Mouse (Mus musculus) gastrocnemius, postnatal 10 days (tissue): Measurements from ENCODE around the gene Nudt22. TPM values are rescaled to one million over a fixed set of nuclear protein-coding genes. Genes with fewer than 3 reads are reported as not detected.

Experiments used
- DNase-seq: peaks from one replicate; pipeline ENCODE4 v3.0.0; 2021; ENCODE audit warnings: mixed read lengths
- total RNA-seq, 2 experiments: library from RNA; stranded (reverse); gene quantifications; 2 replicates each; pipeline ENCODE4 v1.2.3; 2021

The Nudt22 gene
- total RNA-seq, 2 experiments from 2014 or later, result 16.6 to 21.4 TPM

- no peak for DNase-seq
Measured at GRCm38 (mm10) chr19:6949951-6950350, 46.0 kb downstream of the Nudt22 start.

DNA sequence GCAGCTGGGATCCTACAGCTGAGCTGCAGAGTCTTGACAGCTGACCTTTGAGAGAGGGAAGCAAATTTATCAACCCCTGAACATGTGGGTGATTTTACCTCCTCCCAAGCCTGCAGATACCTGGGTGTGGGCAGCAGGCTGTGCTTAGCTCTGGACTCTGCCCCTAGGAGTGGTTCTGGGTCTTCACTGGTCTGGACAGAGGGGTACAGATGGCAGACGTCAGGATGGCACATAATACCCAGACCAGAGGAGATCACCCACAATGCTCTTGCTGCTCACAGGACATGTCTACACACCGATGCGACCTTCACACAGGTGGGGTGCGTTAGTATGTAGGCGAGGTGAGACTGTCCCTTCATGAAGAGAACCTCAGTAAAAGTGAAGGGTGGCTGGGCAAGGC, 46.4 kb downstream of the Nudt22 start:
- no peak for DNase-seq

- DNase-seq, result no peak
Measured at GRCm38 (mm10) chr19:6948186-6948585, 47.7 kb downstream of the Nudt22 start.

DNA sequence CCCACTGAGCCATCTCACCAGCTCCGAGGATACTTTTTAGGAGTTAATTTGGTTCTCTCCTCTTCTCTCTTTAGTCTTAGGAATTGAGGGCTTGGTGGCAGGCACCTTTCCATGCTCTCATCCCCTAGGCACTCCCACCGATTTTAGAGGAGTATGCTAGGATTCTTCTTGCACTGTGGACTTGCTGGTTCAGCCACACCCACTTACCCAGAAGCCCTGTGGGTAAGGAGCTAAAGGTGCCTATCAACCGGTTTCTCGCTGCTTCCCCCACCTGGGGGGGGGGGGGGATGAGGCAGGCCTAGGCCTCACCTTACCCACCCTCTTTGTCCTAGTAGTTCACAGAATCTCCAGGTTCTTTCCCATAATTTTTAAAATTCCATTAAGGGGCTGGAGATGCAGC, 48.2 kb downstream of the Nudt22 start:
- DNase-seq, result no peak

- DNase-seq, result no peak
Measured at GRCm38 (mm10) chr19:6943709-6944108, 52.2 kb downstream of the Nudt22 start.

Other genes starting within 250 kb of the Nudt22 start
- 10 to 100 TPM; 12.1 to 12.2 TPM for gene Rps6ka4, start 155.5 kb downstream of the Nudt22 start, total RNA-seq
- 1 to 10 TPM in 1 of 2 experiments, under 1 TPM in 1; 0.97 to 1.5 TPM for gene Ccdc88b, start 137.9 kb downstream of the Nudt22 start, total RNA-seq
- 10 to 100 TPM; 45.2 to 48.1 TPM for gene Trmt112, start 86.4 kb downstream of the Nudt22 start, total RNA-seq
- 100 to 1,000 TPM; 150 to 152 TPM for gene Prdx5, start 86.0 kb downstream of the Nudt22 start, total RNA-seq
- gene Esrra, start 74.3 kb downstream of the Nudt22 start, total RNA-seq, result 10 to 100 TPM; 45.8 to 45.9 TPM
- not detected for gene Catsperz, start 70.7 kb downstream of the Nudt22 start, total RNA-seq
- not detected for gene Kcnk4, start 61.6 kb downstream of the Nudt22 start, total RNA-seq
- gene Bad, start 54.3 kb downstream of the Nudt22 start, total RNA-seq, result 10 to 100 TPM; 16.0 to 21.4 TPM
- 1 to 10 TPM; 8.9 to 10.0 TPM for gene Gpr137, start 53.6 kb downstream of the Nudt22 start, total RNA-seq
- 100 to 1,000 TPM; 261 to 293 TPM for gene Ppp1r14b, start 21.1 kb downstream of the Nudt22 start, total RNA-seq
- 10 to 100 TPM; 12.1 to 17.3 TPM for gene Plcb3, start 19.6 kb downstream of the Nudt22 start, total RNA-seq
- 10 to 100 TPM; 16.6 to 23.3 TPM for gene Fkbp2, start 15.6 kb downstream of the Nudt22 start, total RNA-seq
- 10 to 100 TPM; 73.4 to 94.4 TPM for gene Vegfb, start 8.5 kb downstream of the Nudt22 start, total RNA-seq
- gene Dnajc4, start 3.5 kb downstream of the Nudt22 start, total RNA-seq, result 10 to 100 TPM; 32.5 to 33.9 TPM
- 10 to 100 TPM; 19.1 to 20.8 TPM for gene Trpt1, start within 50 bp of the Nudt22 start, total RNA-seq
- gene Fermt3, start 23.4 kb upstream of the Nudt22 start, total RNA-seq, result 1 to 10 TPM; 1.7 to 4.9 TPM
- gene Stip1, start 43.9 kb upstream of the Nudt22 start, total RNA-seq, result 100 to 1,000 TPM in 1 of 2 experiments, 10 to 100 TPM in 1; 98.2 to 100 TPM
- 100 to 1,000 TPM; 201 to 216 TPM for gene Macrod1, start 60.7 kb upstream of the Nudt22 start, total RNA-seq
- gene Flrt1, start 109.6 kb upstream of the Nudt22 start, total RNA-seq, result under 1 TPM; 0.61 to 0.99 TPM
- 10 to 100 TPM; 63.2 to 67.3 TPM for gene Otub1, start 210.2 kb upstream of the Nudt22 start, total RNA-seq
- 100 to 1,000 TPM; 275 to 315 TPM for gene Cox8a, start 221.5 kb upstream of the Nudt22 start, total RNA-seq
- gene Naa40, start 245.1 kb upstream of the Nudt22 start, total RNA-seq, result 10 to 100 TPM; 12.5 to 15.9 TPM